Mouse (Mus musculus): Measurements from ENCODE around the gene Fosl1.
A peak's percentile ranks its signal among the peaks of the same experiment; 100 is the strongest.

Gene Fosl1

GRCm38 (mm10) chr19:5424782-5425741 lies 22.3 kb upstream of the Fosl1 start, which contains the start of the genes Drap1 and AI837181:
Gene Drap1 (minus strand): TSS chr19:5424979.
Gene AI837181 (plus strand): TSS chr19:5425144.
- peak; percentile 97 for DNase-seq (ENCODE audit: low spot score)

DNA sequence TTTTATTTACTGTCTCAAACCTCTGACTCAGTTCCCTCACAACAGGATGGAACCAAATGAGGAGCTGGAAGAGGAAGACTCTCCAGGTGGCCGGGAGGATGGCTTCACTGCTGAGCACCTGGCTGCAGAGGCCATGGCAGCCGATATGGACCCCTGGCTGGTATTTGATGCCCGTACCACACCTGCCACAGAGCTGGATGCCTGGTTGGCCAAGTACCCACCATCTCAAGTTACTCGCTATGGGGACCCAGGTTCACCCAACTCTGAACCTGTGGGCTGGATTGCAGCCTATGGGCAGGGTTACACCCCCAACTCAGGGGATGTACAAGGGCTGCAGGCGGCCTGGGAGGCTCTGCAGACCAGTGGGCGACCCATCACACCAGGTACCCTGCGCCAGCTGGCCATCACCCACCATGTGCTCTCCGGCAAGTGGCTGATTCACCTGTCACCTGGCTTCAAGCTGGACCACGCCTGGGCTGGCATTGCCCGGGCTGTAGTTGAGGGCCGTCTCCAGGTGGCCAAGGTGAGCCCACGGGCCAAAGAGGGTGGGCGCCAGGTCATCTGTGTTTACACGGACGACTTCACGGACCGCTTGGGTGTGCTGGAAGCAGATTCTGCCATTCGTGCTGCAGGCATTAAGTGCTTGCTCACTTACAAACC lies 21.3 kb upstream of the Fosl1 start:
- DNase-seq (ENCODE audit: low spot score) = no peak

DNA sequence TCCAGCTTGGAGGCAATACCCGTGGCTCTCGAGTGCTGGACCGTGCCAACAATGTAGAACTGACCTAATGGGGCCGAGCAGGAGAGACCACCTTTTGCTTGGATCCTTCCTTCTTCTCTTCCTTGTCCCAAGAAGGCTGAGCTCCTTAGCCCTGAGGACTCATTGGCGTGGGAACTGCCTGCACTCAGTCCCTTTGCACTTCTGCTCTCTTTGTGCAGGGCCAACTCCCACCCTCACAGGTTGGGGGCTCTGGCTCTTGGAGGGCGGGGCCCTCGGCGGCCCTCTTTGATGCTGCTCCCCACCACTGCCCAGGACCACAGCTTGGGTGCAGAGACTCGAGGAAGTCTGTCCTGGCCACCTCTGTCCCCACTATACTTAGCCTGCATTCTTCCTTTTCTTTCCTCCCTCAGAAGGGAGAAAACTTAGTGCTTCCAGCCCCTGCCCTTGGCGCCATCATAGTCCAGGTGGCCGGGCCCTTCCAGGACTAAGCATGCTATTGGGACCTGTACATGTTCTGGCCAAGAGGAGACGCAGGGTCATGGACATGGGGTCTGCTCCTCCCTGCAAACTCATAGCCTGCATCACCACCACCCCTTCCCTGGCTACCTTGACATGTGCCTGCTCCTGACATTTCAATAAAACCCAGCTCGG lies 20.6 kb upstream of the Fosl1 start:
- DNase-seq (ENCODE audit: low spot score) = no peak

- no peak for DNase-seq (ENCODE audit: low spot score)
These were observed 19.3 kb upstream of the Fosl1 start for GRCm38 (mm10) chr19:5428083-5428482.

GRCm38 (mm10) chr19:5429219-5429618 lies 18.1 kb upstream of the Fosl1 start:
- no peak for DNase-seq (ENCODE audit: low spot score)

GRCm38 (mm10) chr19:5429806-5430205 lies 17.5 kb upstream of the Fosl1 start:
- no peak for DNase-seq (ENCODE audit: low spot score)

DNA sequence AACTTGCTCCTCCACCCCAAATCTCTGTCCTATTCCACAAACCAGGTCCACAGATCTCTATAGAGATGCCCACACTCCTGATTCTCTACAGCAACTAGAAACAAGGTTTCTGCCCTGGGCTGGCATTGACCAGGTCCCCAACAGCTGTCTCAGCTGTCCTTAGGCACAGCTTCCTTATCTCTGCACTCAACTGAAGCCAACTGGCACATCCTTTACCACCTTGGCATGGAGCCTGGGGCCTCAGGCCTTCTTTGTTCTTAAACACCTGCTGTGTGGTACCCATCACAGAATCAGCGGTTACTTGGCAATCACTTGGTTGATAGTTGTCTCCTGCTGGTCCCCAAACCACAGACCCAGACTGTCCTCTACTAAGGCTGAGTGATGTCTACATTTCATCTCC lies 16.9 kb upstream of the Fosl1 start:
- no peak for DNase-seq (ENCODE audit: low spot score)

- no peak for DNase-seq (ENCODE audit: low spot score)
These were observed 15.4 kb upstream of the Fosl1 start for GRCm38 (mm10) chr19:5431911-5432464.

GRCm38 (mm10) chr19:5432992-5433852 lies 14.1 kb upstream of the Fosl1 start:
- DNase-seq (ENCODE audit: low spot score) = peak; percentile 45

- DNase-seq (ENCODE audit: low spot score) = no peak
These were observed 13.4 kb upstream of the Fosl1 start for GRCm38 (mm10) chr19:5433951-5434350.

DNA sequence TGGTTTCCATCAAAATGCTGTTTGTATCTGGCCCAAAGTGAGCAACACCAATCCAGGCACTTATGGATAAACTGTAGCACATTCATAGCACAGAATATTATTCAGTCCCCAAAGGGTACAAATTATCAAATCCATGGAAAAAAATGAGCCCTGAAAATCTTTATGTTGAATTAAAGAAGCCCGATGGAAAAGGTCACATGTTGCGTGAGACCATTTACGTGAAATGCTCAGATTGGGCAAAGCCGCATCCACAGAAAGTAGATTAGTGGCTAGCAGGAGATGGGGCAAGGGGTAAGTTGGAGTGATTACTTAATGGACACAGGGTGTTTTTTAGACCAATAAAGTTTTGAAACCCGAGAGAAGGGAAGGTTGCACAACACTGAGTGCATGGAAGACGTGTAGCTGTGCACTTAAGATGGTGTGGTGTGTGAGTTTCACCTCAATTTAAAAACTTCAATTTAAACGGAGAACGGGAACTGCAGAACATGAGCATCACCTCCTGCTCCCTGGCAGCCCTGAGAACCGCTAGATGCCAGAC lies 2.9 kb upstream of the Fosl1 start:
- no peak for DNase-seq (ENCODE audit: low spot score)

DNA sequence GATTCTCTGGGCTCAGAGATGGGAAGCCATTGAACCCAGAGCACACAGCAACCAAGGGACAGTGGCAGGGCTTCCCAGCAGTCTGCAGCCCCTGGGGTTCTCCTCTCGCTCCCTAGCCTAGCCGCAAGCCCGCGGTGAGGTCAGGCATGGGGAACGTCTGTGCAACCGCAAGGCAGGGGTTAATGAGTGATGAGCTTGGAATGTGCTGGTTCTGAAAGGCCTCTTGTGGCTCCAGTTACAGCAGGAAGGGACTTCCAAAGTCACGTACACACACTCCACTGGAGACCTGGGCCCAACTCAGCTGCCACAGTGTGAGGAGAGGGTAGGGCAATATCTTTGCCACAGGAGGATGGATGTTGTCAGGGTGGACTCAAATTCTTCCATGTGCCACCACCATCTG lies 2.4 kb upstream of the Fosl1 start:
- DNase-seq (ENCODE audit: low spot score) = no peak

- no peak for DNase-seq (ENCODE audit: low spot score)
These were observed 1.6 kb upstream of the Fosl1 start for GRCm38 (mm10) chr19:5445747-5446146.

- no peak for DNase-seq (ENCODE audit: low spot score)
These were observed 1.2 kb downstream of the Fosl1 start for GRCm38 (mm10) chr19:5448354-5449150.

DNA sequence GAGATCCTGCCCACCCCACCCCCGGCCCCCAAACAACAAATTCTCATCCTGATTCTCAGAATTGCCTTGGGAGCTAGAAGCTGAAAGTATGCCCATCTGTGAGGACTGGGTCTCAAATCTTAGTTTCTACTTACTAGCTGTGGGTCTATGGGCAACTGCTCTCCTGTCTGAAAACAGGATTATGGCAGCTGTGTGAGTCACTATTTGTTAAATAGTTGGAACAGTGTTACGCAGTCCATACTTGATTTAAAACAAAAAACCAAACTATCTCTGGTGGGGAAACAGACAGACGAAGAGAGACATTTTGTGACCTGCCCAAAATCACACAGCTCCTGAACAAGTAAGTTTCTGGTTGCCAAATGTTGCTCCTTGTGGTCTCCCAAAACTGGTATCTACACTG lies 2.3 kb downstream of the Fosl1 start:
- DNase-seq (ENCODE audit: low spot score) = no peak

DNA sequence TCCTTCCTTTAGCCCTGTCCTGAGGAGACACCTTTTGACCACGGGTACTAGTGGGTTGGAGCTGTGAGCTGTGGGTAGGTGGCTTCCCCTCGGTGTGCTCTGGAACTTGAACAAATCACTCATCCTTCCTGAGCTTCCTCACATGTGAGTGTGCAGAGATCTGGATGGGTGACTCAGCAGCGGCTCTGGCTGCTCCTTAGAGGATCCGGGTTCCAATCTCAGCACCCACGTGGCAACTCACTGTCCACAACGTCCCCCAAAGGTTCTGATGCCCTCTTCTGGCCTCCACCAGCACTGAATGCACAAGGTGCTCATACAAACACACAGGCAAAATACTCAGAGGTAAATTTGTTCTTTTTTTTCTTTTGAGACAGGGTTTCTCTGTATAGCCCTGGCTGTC lies 4.4 kb downstream of the Fosl1 start:
- DNase-seq (ENCODE audit: low spot score) = no peak

DNA sequence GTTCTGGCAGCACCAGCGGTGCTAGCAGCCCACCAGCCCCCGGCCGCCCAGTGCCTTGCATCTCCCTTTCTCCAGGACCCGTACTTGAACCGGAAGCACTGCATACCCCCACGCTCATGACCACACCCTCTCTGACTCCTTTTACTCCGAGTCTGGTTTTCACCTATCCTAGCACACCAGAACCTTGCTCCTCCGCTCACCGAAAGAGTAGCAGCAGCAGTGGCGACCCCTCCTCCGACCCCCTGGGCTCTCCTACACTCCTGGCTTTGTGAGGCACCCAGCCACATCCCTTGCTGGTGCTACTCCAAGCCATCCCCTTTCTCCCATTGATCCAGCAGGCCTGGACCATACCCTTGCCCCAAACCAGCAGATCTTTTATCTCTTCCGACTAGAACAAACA lies 7.7 kb downstream of the Fosl1 start:
- no peak for DNase-seq (ENCODE audit: low spot score)

DNA sequence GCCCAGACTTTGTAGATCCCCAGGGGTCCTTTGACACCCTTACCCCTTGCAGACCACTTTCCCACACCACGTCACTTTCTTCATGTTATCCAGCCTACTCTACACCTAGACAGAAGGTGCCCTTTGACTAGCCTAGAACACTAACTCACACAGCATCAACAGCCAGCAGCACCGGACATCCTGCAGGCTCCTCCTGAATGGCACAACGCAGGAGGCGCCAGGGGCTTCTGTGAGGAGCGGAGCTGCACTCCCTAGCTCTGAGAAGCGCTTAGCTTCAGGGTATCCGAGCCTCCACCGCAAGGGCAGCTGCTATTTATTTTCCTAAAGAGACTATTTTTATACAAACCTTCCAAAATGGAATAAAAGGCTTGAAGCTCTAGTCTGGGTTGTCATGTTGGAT lies 8.2 kb downstream of the Fosl1 start:
- no peak for DNase-seq (ENCODE audit: low spot score)

DNA sequence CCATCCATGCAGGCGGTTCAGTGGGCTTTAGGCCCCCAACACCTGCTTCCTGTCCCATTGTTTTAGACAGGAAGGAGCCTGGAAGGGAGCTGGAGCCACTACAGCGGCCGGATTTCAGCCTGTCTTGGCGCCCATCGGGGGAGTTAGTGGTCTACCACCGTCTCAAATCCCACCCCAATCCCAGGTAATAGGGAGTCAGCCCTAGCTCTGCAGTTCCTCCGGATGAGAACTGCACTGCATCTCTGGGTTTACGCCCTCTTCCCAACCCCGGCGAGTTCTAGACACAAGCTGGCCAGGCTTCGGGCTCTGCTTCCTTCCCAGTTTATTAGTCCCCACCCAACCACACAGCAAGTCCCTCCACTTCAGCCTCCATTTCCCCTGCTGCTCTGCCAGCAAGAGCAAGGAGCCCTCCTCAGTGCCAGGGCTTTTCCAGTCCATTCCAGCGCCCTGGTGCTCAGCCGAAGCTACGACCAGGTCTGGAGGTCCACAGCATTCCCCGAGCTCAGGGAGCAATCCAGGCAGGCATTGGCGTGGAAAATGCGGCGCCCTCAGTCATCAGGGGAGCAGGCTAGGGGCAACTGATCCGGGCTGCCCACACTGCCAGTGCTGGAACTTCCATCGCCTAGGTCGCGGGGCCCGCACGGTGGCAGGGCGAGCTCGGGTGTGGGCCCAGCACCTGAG lies 9.0 kb downstream of the Fosl1 start:
- DNase-seq (ENCODE audit: low spot score) = no peak

Data from yolk sac, embryonic 10.5 days (tissue).